Mouse (Mus musculus) kidney, adult 9 months (tissue): ENCODE data around the gene Prss48.
"Not testable (repeated sequence)": the region's sequence is repeated elsewhere in the genome, so short reads cannot be mapped to it uniquely, and the experiment has no call there.

Source experiments
- DNase-seq: peaks from one replicate; pipeline ENCODE4 v3.0.0; 2022

Prss48 gene

GRCm38 (mm10) chr3:86001271-86001670 lies 1.0 kb downstream of the Prss48 start:
- no peak for DNase-seq

- no peak for DNase-seq
Observed at GRCm38 (mm10) chr3:85994645-85995044, 7.6 kb downstream of the Prss48 start.

- no peak for DNase-seq
Observed at GRCm38 (mm10) chr3:85993744-85994143, 8.5 kb downstream of the Prss48 start.

- DNase-seq = no peak
Observed at GRCm38 (mm10) chr3:85991802-85992156, 10.5 kb downstream of the Prss48 start.

- DNase-seq = no peak
Observed at GRCm38 (mm10) chr3:85991140-85991801, 11.0 kb downstream of the Prss48 start.

- no peak for DNase-seq
Observed at GRCm38 (mm10) chr3:85987225-85987624, 15.1 kb downstream of the Prss48 start.

- DNase-seq = no peak
Observed at GRCm38 (mm10) chr3:85984537-85984936, 17.8 kb downstream of the Prss48 start.

GRCm38 (mm10) chr3:85981761-85982160 lies 20.5 kb downstream of the Prss48 start:
- DNase-seq = not testable (repeated sequence)

GRCm38 (mm10) chr3:85980036-85980435 lies 22.3 kb downstream of the Prss48 start:
- no peak for DNase-seq

- no peak for DNase-seq
Observed at GRCm38 (mm10) chr3:85974451-85974850, 27.8 kb downstream of the Prss48 start.

- DNase-seq = peak; percentile 63
Observed at GRCm38 (mm10) chr3:85973376-85974140, 28.7 kb downstream of the Prss48 start.

GRCm38 (mm10) chr3:85971599-85971975 lies 30.7 kb downstream of the Prss48 start:
- peak; percentile 93 for DNase-seq

- DNase-seq = peak; percentile 85
Observed at GRCm38 (mm10) chr3:85970742-85971598, 31.3 kb downstream of the Prss48 start, which contains the start of gene Sh3d19. TSS of gene Sh3d19 (plus strand) at chr3:85971109.

- DNase-seq = no peak
Observed at GRCm38 (mm10) chr3:85969040-85969439, 33.3 kb downstream of the Prss48 start.

GRCm38 (mm10) chr3:85965479-85965878 lies 36.8 kb downstream of the Prss48 start:
- DNase-seq = no peak

GRCm38 (mm10) chr3:85961134-85961533 lies 41.2 kb downstream of the Prss48 start:
- no peak for DNase-seq

GRCm38 (mm10) chr3:85959669-85960068 lies 42.6 kb downstream of the Prss48 start:
- no peak for DNase-seq

- DNase-seq = no peak
Observed at GRCm38 (mm10) chr3:85955704-85956103, 46.6 kb downstream of the Prss48 start.

GRCm38 (mm10) chr3:85955269-85955668 lies 47.0 kb downstream of the Prss48 start:
- no peak for DNase-seq

GRCm38 (mm10) chr3:85952696-85953283 lies 49.5 kb downstream of the Prss48 start:
- DNase-seq = no peak

GRCm38 (mm10) chr3:85950914-85951313 lies 51.4 kb downstream of the Prss48 start:
- no peak for DNase-seq
